Mouse (Mus musculus): ENCODE results near the gene Iqschfp. TPM values are rescaled to one million over a fixed set of nuclear protein-coding genes. Genes with fewer than 3 reads are reported as not detected.
A peak's percentile ranks its signal among the peaks of the same experiment; 100 is the strongest.

The Iqschfp gene
- polyA plus RNA-seq, 1 experiment: 7.6 TPM

GRCm38 (mm10) chr3:68593073-68593867, 701.2 kb downstream of the Iqschfp start:
- peak; percentile 62 for DNase-seq (ENCODE audit: low read depth)
- TF ChIP-seq CTCF (IDR thresholded peaks at IDR 0.05; ENCODE audit: borderline replicate concordance, extremely low read depth, insufficient read depth, insufficient read length) (no peak), POLR2A (IDR thresholded peaks at IDR 0.05; ENCODE audit: borderline replicate concordance, extremely low read depth, insufficient read depth, insufficient read length, poor library complexity, severe bottlenecking) (no peak)

- peak; percentile 69 for DNase-seq (ENCODE audit: low read depth)
- no peak for TF ChIP-seq POLR2A (IDR thresholded peaks at IDR 0.05; ENCODE audit: borderline replicate concordance, extremely low read depth, insufficient read depth, insufficient read length, poor library complexity, severe bottlenecking)
These were observed 703.4 kb downstream of the Iqschfp start for GRCm38 (mm10) chr3:68595316-68595925.

- TF ChIP-seq POLR2A (IDR thresholded peaks at IDR 0.05; ENCODE audit: borderline replicate concordance, extremely low read depth, insufficient read depth, insufficient read length, poor library complexity, severe bottlenecking): no peak
- no peak for TF ChIP-seq CTCF (IDR thresholded peaks at IDR 0.05; ENCODE audit: borderline replicate concordance, extremely low read depth, insufficient read depth, insufficient read length)
These were observed 704.9 kb downstream of the Iqschfp start for GRCm38 (mm10) chr3:68596938-68597337.

GRCm38 (mm10) chr3:68602891-68603290, 710.9 kb downstream of the Iqschfp start:
- peak; percentile 39 for DNase-seq (ENCODE audit: low read depth)
- TF ChIP-seq CTCF (IDR thresholded peaks at IDR 0.05; ENCODE audit: borderline replicate concordance, extremely low read depth, insufficient read depth, insufficient read length) (no peak), POLR2A (IDR thresholded peaks at IDR 0.05; ENCODE audit: borderline replicate concordance, extremely low read depth, insufficient read depth, insufficient read length, poor library complexity, severe bottlenecking) (no peak)

More at GRCm38 (mm10) chr3:68596938-68597337, 704.9 kb downstream of the Iqschfp start:
- DNase-seq (ENCODE audit: low read depth): no peak

GRCm38 (mm10) chr3:68604467-68604866, 712.4 kb downstream of the Iqschfp start:
- no peak for TF ChIP-seq CTCF (IDR thresholded peaks at IDR 0.05; ENCODE audit: borderline replicate concordance, extremely low read depth, insufficient read depth, insufficient read length)
- no peak for TF ChIP-seq POLR2A (IDR thresholded peaks at IDR 0.05; ENCODE audit: borderline replicate concordance, extremely low read depth, insufficient read depth, insufficient read length, poor library complexity, severe bottlenecking)
- no peak for DNase-seq (ENCODE audit: low read depth)

- DNase-seq (ENCODE audit: low read depth): peak; percentile 73
- TF ChIP-seq CTCF (IDR thresholded peaks at IDR 0.05; ENCODE audit: borderline replicate concordance, extremely low read depth, insufficient read depth, insufficient read length) (no peak), POLR2A (IDR thresholded peaks at IDR 0.05; ENCODE audit: borderline replicate concordance, extremely low read depth, insufficient read depth, insufficient read length, poor library complexity, severe bottlenecking) (no peak)
These were observed 712.9 kb downstream of the Iqschfp start for GRCm38 (mm10) chr3:68604962-68605361.

- TF ChIP-seq CTCF (IDR thresholded peaks at IDR 0.05; ENCODE audit: borderline replicate concordance, extremely low read depth, insufficient read depth, insufficient read length) (no peak), POLR2A (IDR thresholded peaks at IDR 0.05; ENCODE audit: borderline replicate concordance, extremely low read depth, insufficient read depth, insufficient read length, poor library complexity, severe bottlenecking) (no peak)
- DNase-seq (ENCODE audit: low read depth): peak; percentile 26
These were observed 714.0 kb downstream of the Iqschfp start for GRCm38 (mm10) chr3:68605942-68606603.

- TF ChIP-seq POLR2A (IDR thresholded peaks at IDR 0.05; ENCODE audit: borderline replicate concordance, extremely low read depth, insufficient read depth, insufficient read length, poor library complexity, severe bottlenecking) (no peak), CTCF (IDR thresholded peaks at IDR 0.05; ENCODE audit: borderline replicate concordance, extremely low read depth, insufficient read depth, insufficient read length) (no peak)
- DNase-seq (ENCODE audit: low read depth): no peak
These were observed 714.7 kb downstream of the Iqschfp start for GRCm38 (mm10) chr3:68606730-68607129.

GRCm38 (mm10) chr3:68607336-68607735, 715.3 kb downstream of the Iqschfp start:
- no peak for DNase-seq (ENCODE audit: low read depth)
- TF ChIP-seq CTCF (IDR thresholded peaks at IDR 0.05; ENCODE audit: borderline replicate concordance, extremely low read depth, insufficient read depth, insufficient read length) (no peak), POLR2A (IDR thresholded peaks at IDR 0.05; ENCODE audit: borderline replicate concordance, extremely low read depth, insufficient read depth, insufficient read length, poor library complexity, severe bottlenecking) (no peak)

- TF ChIP-seq CTCF (IDR thresholded peaks at IDR 0.05; ENCODE audit: borderline replicate concordance, extremely low read depth, insufficient read depth, insufficient read length) (no peak), POLR2A (IDR thresholded peaks at IDR 0.05; ENCODE audit: borderline replicate concordance, extremely low read depth, insufficient read depth, insufficient read length, poor library complexity, severe bottlenecking) (no peak)
- peak; percentile 47 for DNase-seq (ENCODE audit: low read depth)
These were observed 716.9 kb downstream of the Iqschfp start for GRCm38 (mm10) chr3:68608848-68609497.

GRCm38 (mm10) chr3:68610011-68610410, 718.0 kb downstream of the Iqschfp start:
- no peak for DNase-seq (ENCODE audit: low read depth)
- TF ChIP-seq POLR2A (IDR thresholded peaks at IDR 0.05; ENCODE audit: borderline replicate concordance, extremely low read depth, insufficient read depth, insufficient read length, poor library complexity, severe bottlenecking) (no peak), CTCF (IDR thresholded peaks at IDR 0.05; ENCODE audit: borderline replicate concordance, extremely low read depth, insufficient read depth, insufficient read length) (no peak)

Data from brain, embryonic 14.5 days (tissue).